Mouse (Mus musculus) cerebellum, adult 11-12 months (tissue): ENCODE measurements around the gene Gpr137b.
"Not testable (repeated sequence)": the region's sequence is repeated elsewhere in the genome, so short reads cannot be mapped to it uniquely, and the experiment has no call there.

Experiments used
- DNase-seq: peaks from one replicate; pipeline ENCODE4 v3.0.0; 2022

Gene Gpr137b

DNA sequence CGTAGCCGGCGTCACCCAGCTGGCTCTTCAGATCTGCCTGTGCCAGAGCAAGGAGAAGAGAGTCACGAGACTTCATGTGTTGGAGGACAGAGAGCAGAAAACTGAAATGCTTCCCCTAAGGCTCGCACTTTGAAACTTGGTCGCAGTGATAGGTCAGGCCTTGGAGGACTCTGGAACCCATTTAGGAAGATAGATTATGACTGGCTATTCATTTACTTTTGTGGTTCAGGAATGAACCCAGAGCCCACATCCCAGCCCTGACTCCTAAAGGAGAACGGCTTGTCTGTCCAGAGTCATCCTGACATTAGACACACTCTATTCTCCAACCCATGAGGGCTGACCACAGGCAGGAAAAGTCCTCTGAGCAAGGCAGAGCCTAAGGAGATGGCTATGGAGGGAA is 30.3 kb downstream of the Gpr137b start:
- not testable (repeated sequence) for DNase-seq

DNA sequence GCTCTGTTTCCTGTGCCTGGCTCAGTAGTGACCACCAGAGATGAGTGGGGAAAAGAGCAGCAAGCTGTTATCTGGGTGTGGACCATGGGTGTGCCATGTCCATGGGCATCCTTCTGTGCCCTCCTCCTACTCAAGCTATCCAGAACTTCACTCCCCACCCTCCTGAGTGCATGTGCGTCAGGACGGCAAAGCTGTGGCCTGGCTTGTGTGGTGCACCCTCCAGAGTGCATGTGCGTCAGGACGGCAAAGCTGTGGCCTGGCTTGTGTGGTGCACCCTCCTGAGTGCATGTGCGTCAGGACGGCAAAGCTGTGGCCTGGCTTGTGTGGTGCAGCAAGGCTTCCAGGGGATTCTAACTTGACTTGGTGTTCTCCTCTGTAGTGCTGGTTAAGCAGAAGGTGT is 31.6 kb downstream of the Gpr137b start:
- DNase-seq, result peak; percentile 37

GRCm38 (mm10) chr13:13360045-13360444 is 33.8 kb downstream of the Gpr137b start:
- DNase-seq, result not testable (repeated sequence)

DNA sequence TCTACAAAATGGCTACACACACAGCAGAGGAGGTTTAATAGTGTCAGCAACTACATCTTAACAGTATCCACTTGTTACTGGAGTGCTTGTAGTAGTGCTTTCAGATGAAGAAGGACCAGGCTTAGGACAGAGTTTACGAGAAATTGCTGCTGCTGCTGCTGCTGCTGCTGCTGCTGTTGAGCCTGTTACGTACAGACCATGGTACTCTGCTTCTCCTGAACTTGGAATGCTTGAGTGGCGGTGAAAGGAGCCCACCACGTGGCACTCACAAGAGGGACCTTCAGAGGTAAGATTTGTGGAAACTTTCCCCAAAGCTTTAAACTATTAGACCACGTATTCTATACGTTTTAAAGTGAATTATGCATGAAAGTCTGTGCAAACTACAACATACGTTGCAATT is 35.2 kb downstream of the Gpr137b start:
- not testable (repeated sequence) for DNase-seq

- DNase-seq, result not testable (repeated sequence)
Measured at GRCm38 (mm10) chr13:13358097-13358496, 35.7 kb downstream of the Gpr137b start.

- not testable (repeated sequence) for DNase-seq
Measured at GRCm38 (mm10) chr13:13352113-13352512, 41.7 kb downstream of the Gpr137b start.

- not testable (repeated sequence) for DNase-seq
Measured at GRCm38 (mm10) chr13:13350681-13351080, 43.1 kb downstream of the Gpr137b start.

DNA sequence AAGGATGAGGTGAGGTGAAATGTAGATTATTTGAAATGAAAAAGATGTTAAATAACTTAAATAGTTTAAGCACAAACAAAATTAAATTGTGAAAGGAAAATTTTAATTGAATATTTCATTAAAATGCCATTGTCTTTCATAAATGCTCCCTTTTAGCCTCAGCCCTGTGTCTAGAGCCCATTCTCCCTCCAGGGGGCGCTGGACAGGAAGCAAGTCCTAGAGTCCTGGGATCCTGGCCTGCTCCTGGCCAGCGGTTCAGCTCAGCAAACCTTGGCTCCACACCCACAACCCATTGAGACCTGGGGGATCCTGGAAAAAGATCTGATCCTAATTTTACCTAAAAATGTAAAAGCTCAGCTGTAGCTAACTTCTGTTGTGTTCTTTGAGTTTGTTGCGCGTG is 44.5 kb downstream of the Gpr137b start:
- peak; percentile 18 for DNase-seq

DNA sequence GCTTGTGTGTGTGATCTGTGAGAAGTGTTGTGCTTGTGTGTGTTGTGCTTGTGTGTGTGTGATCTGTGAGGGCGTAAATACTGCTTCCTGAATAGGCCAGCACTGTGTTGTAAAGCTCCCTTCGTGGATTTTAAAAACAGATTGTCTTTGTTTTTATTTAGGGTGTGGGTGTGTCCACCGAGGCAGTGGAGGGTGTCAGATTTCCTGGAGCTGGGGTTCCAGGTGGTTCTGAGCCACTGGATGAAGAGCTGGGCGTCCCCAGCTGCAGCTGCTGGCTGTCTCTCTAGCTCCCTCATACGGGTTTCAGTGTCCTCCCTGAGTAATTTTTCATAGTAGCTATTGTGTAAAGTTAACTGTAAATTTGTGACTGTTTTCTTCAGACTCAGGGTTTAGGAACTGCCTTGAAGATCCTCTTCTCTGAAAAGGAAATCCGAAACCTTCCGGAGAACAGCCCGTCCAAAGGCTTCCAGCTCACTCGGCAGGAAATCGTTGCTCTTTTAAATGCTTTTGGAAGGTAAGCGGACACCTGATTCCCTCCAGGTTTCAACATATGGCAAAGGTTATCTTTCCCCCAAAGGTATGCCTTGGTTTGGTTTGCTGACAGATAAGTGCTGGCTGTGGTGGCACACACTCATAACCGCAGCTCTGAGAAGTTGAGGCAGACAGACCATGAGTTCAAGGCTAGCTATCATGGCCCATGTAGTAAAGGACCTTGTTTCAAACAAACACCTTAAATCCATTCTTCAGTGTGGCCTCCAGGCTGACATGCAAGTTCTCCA is 46.0 kb downstream of the Gpr137b start:
- not testable (repeated sequence) for DNase-seq

DNA sequence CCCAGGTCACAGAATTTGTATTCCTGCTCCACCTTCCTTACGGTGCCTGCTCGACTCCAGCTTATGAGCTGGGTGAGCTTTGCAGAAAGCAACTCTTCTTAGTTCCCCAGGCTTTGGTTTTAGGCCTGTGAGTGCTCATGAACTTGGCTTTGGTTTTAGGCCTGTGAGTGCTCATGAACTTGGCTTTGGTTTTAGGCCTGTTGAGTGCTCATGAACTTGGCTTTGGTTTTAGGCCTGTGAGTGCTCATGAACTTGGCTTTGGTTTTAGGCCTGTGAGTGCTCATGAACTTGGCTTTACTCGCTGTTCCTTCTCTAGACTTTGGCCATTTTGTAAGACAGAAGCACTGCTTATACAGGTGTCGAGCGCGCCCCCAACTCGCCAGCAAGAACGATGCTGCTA is 56.5 kb downstream of the Gpr137b start:
- not testable (repeated sequence) for DNase-seq

DNA sequence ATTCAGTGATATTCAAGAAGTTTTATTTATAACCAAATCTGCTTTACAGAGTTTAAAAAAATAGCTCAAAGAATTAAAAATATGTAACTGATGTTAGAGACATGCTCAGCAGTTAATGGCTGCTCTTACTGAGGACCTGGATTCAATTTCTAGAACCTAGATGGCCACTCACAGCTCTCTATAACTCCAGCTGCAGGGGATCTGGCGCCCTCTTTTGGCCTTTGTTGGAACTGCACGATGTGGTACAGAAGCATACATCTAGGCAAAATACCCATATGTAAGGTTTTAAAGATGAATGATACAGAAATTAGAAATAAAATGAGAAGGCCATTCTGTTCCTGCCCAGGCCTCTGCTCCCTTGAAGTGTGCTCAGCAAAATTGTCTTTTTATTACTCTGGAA is 64.9 kb downstream of the Gpr137b start:
- no peak for DNase-seq
